In the genomic region with DNA sequence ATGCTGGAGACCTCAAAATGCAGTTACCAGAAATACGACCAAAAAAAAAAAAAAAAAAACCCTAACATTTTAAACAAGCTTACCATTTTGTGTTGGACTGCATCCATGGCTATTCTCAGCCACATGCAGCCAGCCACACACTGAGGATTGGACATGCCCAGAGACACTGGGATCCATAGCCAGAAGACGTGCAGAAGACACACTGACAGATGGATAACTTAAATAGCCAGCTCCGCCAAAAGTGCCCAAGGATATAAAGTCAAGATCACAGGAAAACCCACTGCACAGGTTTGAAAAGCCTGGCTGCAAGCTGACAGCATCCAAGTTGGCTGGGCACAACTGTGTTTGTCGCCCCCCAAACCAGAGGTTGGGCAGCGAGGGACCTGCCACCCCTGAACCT, we compare ENCODE assay signal across 16 mouse cellular contexts. TPM values are rescaled to one million over a fixed set of nuclear protein-coding genes. Genes with fewer than 3 reads are reported as not detected.
"Had no signal": no experiment of that assay in that cellular context is flagged by ENCODE, and none has a peak within 500 bp of the region (broad histone marks: within the 10 kb centered on the region; RNA-seq: fewer than 3 reads in every experiment).

No protein-coding gene starts in this region.

- DNase-seq: kidney, adult 18-20 months; kidney, postnatal 10 days; lung, adult 2 months; lung, postnatal 36 days; retina, postnatal 1 day; thymus, adult 2 months; thymus, postnatal 25 days had no signal

RNA-seq across cellular contexts. Expression of gene Vipr1, which starts 21.6 kb away (rescaled TPM):
- polyA plus RNA-seq: kidney, embryonic 14.5 days had no signal

RNA-seq across cellular contexts. Expression of gene Lyzl4, which starts 22.2 kb away (rescaled TPM):
- total RNA-seq: megakaryocyte progenitor cell, adult 5-6 weeks; monocyte, adult 5-6 weeks had no signal
- polyA plus RNA-seq: intestine, embryonic 14.5 days; limb, embryonic 10.5 days; liver, embryonic 11.5 days; liver, embryonic 15.5 days; lung, postnatal 0 days; neural tube, embryonic 13.5 days had no signal
